In genomic region chr11:83293182-83293581, GRCm38 (mm10) we compare ENCODE assay signal across 9 mouse cellular contexts. TPM values are rescaled to one million over a fixed set of nuclear protein-coding genes. Genes with fewer than 3 reads are reported as not detected.
DNase-seq lines count a peak whose midpoint lies in the region; ATAC-seq and TF ChIP-seq lines count a peak whose summit lies in the region.
"Had no signal": no experiment of that assay in that cellular context is flagged by ENCODE, and none has a peak within 500 bp of the region (broad histone marks: within the 10 kb centered on the region; RNA-seq: fewer than 3 reads in every experiment).

No protein-coding gene starts in this region.

- peaks cover 13% of the 10 kb centered on the region for H3K36me3 ChIP-seq in intestine, postnatal 0 days (ENCODE audit: control insufficient read depth, insufficient read depth)
- peaks cover 13% of the 10 kb centered on the region for H3K36me3 ChIP-seq in neural tube, embryonic 12.5 days

- H3K4me3 ChIP-seq in layer of hippocampus, adult 2 months, result peak overlapping the region; percentile 86
- H3K4me3 ChIP-seq in embryonic fibroblast, embryonic 13.5 days (ENCODE audit: insufficient read depth, low read length), result peak overlapping the region; percentile 72
- H3K4me3 ChIP-seq in intestine, postnatal 0 days (ENCODE audit: low read depth, low read length), result no peak overlapping the region
- H3K4me3 ChIP-seq in neural tube, embryonic 12.5 days, result peak overlapping the region; percentile 51; the same call in 1 of the 2 replicates

- H3K4me1 ChIP-seq in embryonic fibroblast, embryonic 13.5 days (ENCODE audit: control insufficient read depth, insufficient read depth, low read length), result no peaks in the 10 kb centered on the region
- H3K4me1 ChIP-seq in intestine, postnatal 0 days (replicated peaks; ENCODE audit: control insufficient read depth, insufficient read depth, low read length), result no peaks in the 10 kb centered on the region; the same call in 1 of the 2 replicates
- H3K4me1 ChIP-seq in neural tube, embryonic 12.5 days, result peaks cover 33% of the 10 kb centered on the region

- TF ChIP-seq CTCF in layer of hippocampus, adult 2 months (conservative IDR thresholded peaks at IDR 0.05), result no peak
- no peak for TF ChIP-seq CTCF in embryonic fibroblast, embryonic 13.5 days (IDR thresholded peaks at IDR 0.05; ENCODE audit: borderline replicate concordance, insufficient read depth, low read length)
- TF ChIP-seq CTCF in intestine, postnatal 0 days (IDR thresholded peaks at IDR 0.05; ENCODE audit: low read depth), result no peak

- ATAC-seq in intestine, postnatal 0 days, result no peak
- no peak for ATAC-seq in neural tube, embryonic 12.5 days (ENCODE audit: low FRiP score, low read depth)
- ATAC-seq in granulocyte monocyte progenitor cell, adult 5-6 weeks (replicated peaks; ENCODE audit: poor library complexity, severe bottlenecking), result no peak

- no peaks in the 10 kb centered on the region for H3K27me3 ChIP-seq in intestine, postnatal 0 days (replicated peaks; ENCODE audit: control insufficient read depth, insufficient read depth, low read length)
- no peaks in the 10 kb centered on the region for H3K27me3 ChIP-seq in neural tube, embryonic 12.5 days (replicated peaks)

- 86% methylated on average over 1 of the region's 1 CpGs for WGBS in intestine, postnatal 0 days
- WGBS in neural tube, embryonic 12.5 days, result 90% methylated on average over 1 of the region's 1 CpGs

- no peaks in the 10 kb centered on the region for H3K9me3 ChIP-seq in intestine, postnatal 0 days (ENCODE audit: control insufficient read depth)
- no peaks in the 10 kb centered on the region for H3K9me3 ChIP-seq in neural tube, embryonic 12.5 days

- TF ChIP-seq POLR2A in embryonic fibroblast, embryonic 13.5 days (IDR thresholded peaks at IDR 0.05; ENCODE audit: low read depth, low read length), result no peak

- H3K9ac ChIP-seq in intestine, postnatal 0 days (ENCODE audit: low read depth, low read length), result no peak overlapping the region
- peak overlapping the region; percentile 55; the same call in 1 of the 2 replicates for H3K9ac ChIP-seq in neural tube, embryonic 12.5 days

- DNase-seq in layer of hippocampus, adult 2 months (ENCODE audit: low spot score in 2 of 2), result no peak
- no peak for DNase-seq in layer of hippocampus, adult 8-10 months (ENCODE audit: low spot score in 2 of 2)
- no peak for DNase-seq in cerebellum, postnatal 10 days
- no peak for DNase-seq in cerebellum, adult 9-11 months
- DNase-seq: kidney, postnatal 10 days had no signal

- peak overlapping the region; percentile 73 for H3K4me2 ChIP-seq in intestine, postnatal 0 days (replicated peaks; ENCODE audit: low read depth)
- peak overlapping the region; percentile 87 for H3K4me2 ChIP-seq in neural tube, embryonic 12.5 days (replicated peaks)

- H3K27ac ChIP-seq in layer of hippocampus, adult 2 months, result no peak overlapping the region
- H3K27ac ChIP-seq in embryonic fibroblast, embryonic 13.5 days (ENCODE audit: insufficient read depth, low read length), result no peak overlapping the region
- no peak overlapping the region for H3K27ac ChIP-seq in intestine, postnatal 0 days (ENCODE audit: low read depth, low read length)
- no peak overlapping the region for H3K27ac ChIP-seq in neural tube, embryonic 12.5 days

RNA-seq across cellular contexts. Expression of gene Ap2b1, which starts 5.6 kb away (rescaled TPM):
- 100 to 1,000 TPM; 319 to 331 TPM for total RNA-seq in layer of hippocampus, adult 2 months (2021)
- total RNA-seq in layer of hippocampus, adult 8-10 months (2022), result 100 to 1,000 TPM; 281 to 326 (median 296) TPM
- 115 and 122 TPM in 2 replicates for polyA plus RNA-seq in embryonic fibroblast, embryonic 13.5 days (2011; ENCODE audit: insufficient read length, low read depth, missing spikeins)
- 20.4 and 20.7 TPM in 2 replicates for polyA plus RNA-seq in intestine, postnatal 0 days (2015; fragmentation: Nextera tagmentation; extraction: Ambion mirVana)
- polyA plus RNA-seq in neural tube, embryonic 12.5 days (2016; fragmentation: Nextera tagmentation; extraction: Ambion mirVana), result 108 and 118 TPM in 2 replicates
- total RNA-seq in granulocyte monocyte progenitor cell, adult 5-6 weeks (2014; fragmentation: Nextera tagmentation), result 60.0 and 68.0 TPM in 2 replicates
- 46.0 and 60.0 TPM in 2 replicates for total RNA-seq in granulocyte monocyte progenitor cell, adult 5-6 weeks (2017)

RNA-seq across cellular contexts. Expression of gene Slfn14, which starts 6.7 kb away (rescaled TPM):
- not detected for total RNA-seq in layer of hippocampus, adult 2 months (2021)
- under 1 TPM in 1 of 4 experiments, not detected in 3; 0.09 TPM for total RNA-seq in layer of hippocampus, adult 8-10 months (2022)
- not detected in 2 replicates for polyA plus RNA-seq in embryonic fibroblast, embryonic 13.5 days (2011; ENCODE audit: insufficient read length, low read depth, missing spikeins)
- polyA plus RNA-seq in intestine, postnatal 0 days (2015; fragmentation: Nextera tagmentation; extraction: Ambion mirVana), result not detected in 2 replicates
- 0.72 and 0.77 TPM in 2 replicates for polyA plus RNA-seq in neural tube, embryonic 12.5 days (2016; fragmentation: Nextera tagmentation; extraction: Ambion mirVana)
- total RNA-seq in granulocyte monocyte progenitor cell, adult 5-6 weeks (2014; fragmentation: Nextera tagmentation), result not detected in 2 replicates
- not detected in 2 replicates for total RNA-seq in granulocyte monocyte progenitor cell, adult 5-6 weeks (2017)

RNA-seq across cellular contexts. Expression of gene Pex12, which starts 9.2 kb away (rescaled TPM):
- 10 to 100 TPM; 11.0 to 11.2 TPM for total RNA-seq in layer of hippocampus, adult 2 months (2021)
- total RNA-seq in layer of hippocampus, adult 8-10 months (2022), result 10 to 100 TPM in 2 of 4 experiments, 1 to 10 TPM in 2; 8.8 to 15.2 (median 12.2) TPM
- polyA plus RNA-seq in embryonic fibroblast, embryonic 13.5 days (2011; ENCODE audit: insufficient read length, low read depth, missing spikeins), result 8.9 and 9.0 TPM in 2 replicates
- 8.6 and 9.3 TPM in 2 replicates for polyA plus RNA-seq in intestine, postnatal 0 days (2015; fragmentation: Nextera tagmentation; extraction: Ambion mirVana)
- polyA plus RNA-seq in neural tube, embryonic 12.5 days (2016; fragmentation: Nextera tagmentation; extraction: Ambion mirVana), result 16.3 and 16.7 TPM in 2 replicates
- 5.8 and 9.0 TPM in 2 replicates for total RNA-seq in granulocyte monocyte progenitor cell, adult 5-6 weeks (2014; fragmentation: Nextera tagmentation)
- 6.3 and 6.6 TPM in 2 replicates for total RNA-seq in granulocyte monocyte progenitor cell, adult 5-6 weeks (2017)

Comparison
In these comparisons a context has a peak if more than half of its experiments do, and no peak if none do; other contexts are left out.
1. RNA of gene Ap2b1, which starts 5.6 kb away (total RNA-seq): 319 to 331 TPM in layer of hippocampus, adult 2 months and 281 to 326 TPM in layer of hippocampus, adult 8-10 months; 46.0 to 68.0 TPM in granulocyte monocyte progenitor cell, adult 5-6 weeks; every median in the first group is over 4 times any median in the second.